Mouse (Mus musculus) spleen, adult 2 months (tissue): ENCODE measurements around the gene Adssl1.

Experiments used
- CTCF ChIP-seq: fragments of 200-500 bp; IDR thresholded peaks from 2 replicates; pipeline ENCODE4 v1.5.1; 2011; ENCODE audit warnings: mild to moderate bottlenecking, inconsistent platforms; ENCODE audit not compliant: insufficient read depth, insufficient read length, insufficient replicate concordance; ENCODE audit errors: extremely low read depth
- POLR2A ChIP-seq: fragments of 200-500 bp; IDR thresholded peaks from 2 replicates; pipeline ENCODE4 v1.6.1; 2011; ENCODE audit warnings: low read depth, low read length, inconsistent platforms

DNA sequence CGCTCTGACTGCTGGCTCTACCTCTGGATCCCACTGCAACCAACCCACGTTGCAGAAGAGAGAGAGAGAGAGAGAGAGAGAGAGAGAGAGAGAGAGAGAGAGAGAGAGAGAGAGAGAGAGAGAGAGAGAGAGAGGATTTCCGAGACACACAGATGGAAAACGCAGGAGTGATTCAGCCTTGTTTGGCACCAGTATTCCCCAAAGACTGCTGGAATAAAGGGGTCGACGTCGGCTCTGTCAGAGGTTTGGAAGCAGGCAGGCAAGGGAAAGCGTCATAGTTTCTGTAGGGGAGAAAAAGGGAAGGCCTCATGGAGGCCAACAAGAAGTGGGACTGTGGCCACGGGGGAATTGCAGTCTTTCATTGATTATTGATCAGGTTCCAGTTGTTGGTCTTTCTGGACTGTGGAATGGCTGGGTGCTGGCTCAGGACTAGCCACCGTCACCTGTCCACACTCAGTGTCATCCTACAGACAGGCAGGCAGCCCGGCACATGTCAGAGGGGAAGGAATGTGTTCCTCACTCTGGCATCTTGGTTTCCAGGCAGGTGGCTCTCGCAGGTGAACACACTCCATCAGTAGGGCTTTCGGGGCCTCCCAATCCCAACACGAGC lies 22.8 kb upstream of the Adssl1 start:
- no peak for TF ChIP-seq POLR2A
- no peak for TF ChIP-seq CTCF
